Mouse (Mus musculus) kidney, embryonic 14.5 days (tissue): ENCODE data around the gene Hmgb1. TPM values are rescaled to one million over a fixed set of nuclear protein-coding genes. Genes with fewer than 3 reads are reported as not detected.

ENCODE experiments used
- ATAC-seq: fragments of 200-750 bp; cut with Nextera tagmentation; 2 replicates; pipeline ENCODE4 v1.8.0; 2017; ENCODE audit warnings: moderate number of reproducible peaks, mild to moderate bottlenecking, moderate TSS enrichment, moderate library complexity; ENCODE audit not compliant: low FRiP score, low TSS enrichment
- H3K27ac ChIP-seq: fragments of 300-500 bp; sonication (generic); 2 replicates; pipeline ENCODE4 v1.5.1; 2014; ENCODE audit warnings: low read depth, mild to moderate bottlenecking, low read length, moderate library complexity, mixed read lengths
- H3K27me3 ChIP-seq: fragments of 300-500 bp; sonication (generic); 2 replicates; pipeline ENCODE4 v1.6.1; 2014; ENCODE audit warnings: mild to moderate bottlenecking, low read length; ENCODE audit not compliant: control insufficient read depth, insufficient read depth
- H3K36me3 ChIP-seq: fragments of 300-500 bp; sonication (generic); 2 replicates; pipeline ENCODE4 v1.6.1; 2014; ENCODE audit warnings: low read length, mixed read lengths; ENCODE audit not compliant: control insufficient read depth, insufficient read depth
- H3K4me1 ChIP-seq: fragments of 300-500 bp; sonication (generic); 2 replicates; pipeline ENCODE4 v1.6.1; 2014; ENCODE audit warnings: low read length, mixed read lengths; ENCODE audit not compliant: control insufficient read depth, insufficient read depth
- H3K4me2 ChIP-seq: fragments of 300-500 bp; sonication (generic); replicated peaks from 2 replicates; pipeline ENCODE4 v1.6.1; 2014; ENCODE audit warnings: low read depth, mild to moderate bottlenecking, low read length
- H3K4me3 ChIP-seq: fragments of 300-500 bp; sonication (generic); 2 replicates; pipeline ENCODE4 v1.5.1; 2014; ENCODE audit warnings: mild to moderate bottlenecking, low read length
- H3K9ac ChIP-seq: fragments of 300-500 bp; sonication (generic); 2 replicates; pipeline ENCODE4 v1.6.1; 2014; ENCODE audit warnings: low read depth, mild to moderate bottlenecking, low read length, moderate library complexity
- H3K9me3 ChIP-seq: fragments of 300-500 bp; sonication (generic); 2 replicates; pipeline ENCODE4 v1.6.1; 2016; ENCODE audit warnings: low read length; ENCODE audit not compliant: control insufficient read depth
- WGBS: fragments of 180-500 bp; shearing (Covaris S2); extraction: QIAGEN DNeasy Blood & Tissue Kit; methylation state at CpG from one replicate; pipeline ENCODE4 v1.1.7; 2014; 5-methylcytosine and 5-hydroxymethylcytosine counted together
- polyA plus RNA-seq: library from polyadenylated mRNA; unstranded; fragments of >200 nt; fragmentation: Nextera tagmentation; extraction: Ambion mirVana; gene quantifications from 2 replicates; pipeline ENCODE4 v1.2.1, GENCODE M21; 2014

Gene Hmgb1
- polyA plus RNA-seq, 1 experiment from 2014 or later = 1,862 TPM

GRCm38 (mm10) chr5:149045054-149045453 lies 139.2 kb downstream of the Hmgb1 start:
- no peak overlapping the region for H3K9ac ChIP-seq
- no peak overlapping the region for H3K4me2 ChIP-seq
- no peaks in the 10 kb centered on the region for H3K27me3 ChIP-seq
- WGBS = 80% methylated on average over 7 of the region's 7 CpGs
- no peak overlapping the region for H3K27ac ChIP-seq
- H3K4me1 ChIP-seq = peaks cover 6% of the 10 kb centered on the region
- peaks cover 31% of the 10 kb centered on the region for H3K36me3 ChIP-seq
- 0 out of 2 replicates have a peak, but pooled peaks have one; percentile 17 for ATAC-seq
- no peak overlapping the region for H3K4me3 ChIP-seq
- H3K9me3 ChIP-seq = peaks cover 2% of the 10 kb centered on the region; the same call in 1 of the 2 replicates

DNA sequence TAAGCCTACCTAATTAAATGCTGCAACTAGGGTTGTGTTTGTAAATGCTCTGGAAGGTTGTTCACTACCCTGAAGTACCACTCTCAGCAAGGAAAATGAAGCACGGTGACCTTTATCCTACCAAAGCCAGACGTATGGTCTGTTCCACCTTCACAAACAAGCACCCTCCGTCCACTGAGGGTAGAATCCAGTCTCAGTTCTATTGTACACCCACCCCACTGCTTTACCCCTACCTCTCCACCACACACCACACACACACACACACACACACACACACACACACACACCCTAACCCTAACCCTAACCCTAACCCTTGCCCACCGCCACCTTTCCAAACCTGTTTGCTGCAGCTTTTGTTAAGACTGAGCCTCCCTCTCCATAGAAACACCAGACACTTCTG lies 140.2 kb downstream of the Hmgb1 start:
- Histone ChIP-seq H3K9ac (no peak overlapping the region), H3K36me3 (peaks cover 21% of the 10 kb centered on the region), H3K27me3 (no peaks in the 10 kb centered on the region), H3K27ac (no peak overlapping the region), H3K9me3 (peaks cover 8% of the 10 kb centered on the region; the same call in 1 of the 2 replicates), H3K4me1 (no peaks in the 10 kb centered on the region), H3K4me2 (no peak overlapping the region), H3K4me3 (no peak overlapping the region)
- ATAC-seq = no peak
- 69% methylated on average over 4 of the region's 4 CpGs for WGBS

DNA sequence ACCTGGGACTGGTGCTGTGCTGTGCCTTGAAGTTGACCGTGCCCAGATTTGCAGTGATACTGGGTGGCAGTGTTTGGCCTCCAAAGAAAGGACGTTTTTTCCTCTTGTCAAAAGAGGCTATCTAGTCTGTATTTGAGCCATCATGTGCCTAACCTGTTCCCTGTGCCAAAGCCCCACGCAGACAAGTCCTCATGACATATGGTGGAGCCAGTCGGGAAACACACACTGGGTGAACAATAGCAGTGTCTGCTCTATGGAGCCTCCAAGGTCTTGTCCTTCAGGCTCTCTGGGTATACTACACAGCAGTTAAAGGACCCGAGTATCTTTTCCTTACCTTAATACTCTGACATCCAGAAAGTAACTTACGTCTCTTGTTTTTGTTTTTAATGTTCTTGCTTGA lies 141.0 kb downstream of the Hmgb1 start:
- no peak for ATAC-seq
- peaks cover 17% of the 10 kb centered on the region for H3K36me3 ChIP-seq
- 87% methylated on average over 6 of the region's 6 CpGs for WGBS

DNA sequence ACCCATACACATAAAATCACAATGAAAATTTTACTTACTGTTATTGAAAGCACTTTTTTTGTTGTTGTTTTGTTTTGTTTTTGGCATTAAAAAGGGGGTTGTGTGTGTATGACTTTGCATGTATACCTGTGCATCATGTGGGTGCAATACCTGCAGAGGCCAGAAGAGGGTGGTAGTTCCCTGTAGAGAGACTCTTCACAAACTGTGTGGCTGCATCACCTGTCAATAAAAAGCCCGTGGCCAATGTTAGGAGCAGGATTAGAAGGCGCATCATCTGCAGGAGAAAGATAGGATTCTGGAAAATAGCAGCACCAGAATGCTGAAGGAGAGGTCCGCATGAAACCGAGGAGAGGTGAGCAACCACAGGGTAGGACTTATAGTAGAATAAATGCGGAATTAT lies 144.5 kb downstream of the Hmgb1 start:
- Histone ChIP-seq H3K4me2 (no peak overlapping the region), H3K9me3 (peaks cover 8% of the 10 kb centered on the region; the same call in 1 of the 2 replicates), H3K27me3 (no peaks in the 10 kb centered on the region), H3K36me3 (no peaks in the 10 kb centered on the region), H3K4me3 (no peak overlapping the region), H3K4me1 (no peaks in the 10 kb centered on the region), H3K27ac (no peak overlapping the region), H3K9ac (no peak overlapping the region)
- ATAC-seq = no peak
- WGBS = 91% methylated on average over 5 of the region's 5 CpGs

More for the DNA sequence above, 141.0 kb downstream of the Hmgb1 start:
- H3K4me1 ChIP-seq = no peaks in the 10 kb centered on the region
- no peak overlapping the region for H3K9ac ChIP-seq
- peaks cover 8% of the 10 kb centered on the region; the same call in 1 of the 2 replicates for H3K9me3 ChIP-seq
- no peak overlapping the region for H3K4me3 ChIP-seq
- no peak overlapping the region for H3K27ac ChIP-seq
- H3K27me3 ChIP-seq = no peaks in the 10 kb centered on the region
- no peak overlapping the region for H3K4me2 ChIP-seq

GRCm38 (mm10) chr5:149037729-149038128 lies 146.6 kb downstream of the Hmgb1 start:
- Histone ChIP-seq H3K36me3 (no peaks in the 10 kb centered on the region), H3K9me3 (peaks cover 8% of the 10 kb centered on the region; the same call in 1 of the 2 replicates), H3K27ac (no peak overlapping the region), H3K4me1 (no peaks in the 10 kb centered on the region), H3K4me2 (no peak overlapping the region), H3K27me3 (no peaks in the 10 kb centered on the region), H3K4me3 (no peak overlapping the region), H3K9ac (no peak overlapping the region)
- no peak for ATAC-seq
- WGBS = 37% methylated on average over 10 of the region's 10 CpGs

- H3K4me2 ChIP-seq = no peak overlapping the region
- peaks cover 8% of the 10 kb centered on the region; the same call in 1 of the 2 replicates for H3K9me3 ChIP-seq
- no peaks in the 10 kb centered on the region for H3K36me3 ChIP-seq
- H3K27me3 ChIP-seq = no peaks in the 10 kb centered on the region
- H3K27ac ChIP-seq = no peak overlapping the region
- H3K4me3 ChIP-seq = no peak overlapping the region
- no peak overlapping the region for H3K9ac ChIP-seq
- WGBS = 95% methylated on average over 3 of the region's 3 CpGs
- ATAC-seq = no peak
- no peaks in the 10 kb centered on the region for H3K4me1 ChIP-seq
Measured at GRCm38 (mm10) chr5:149036920-149037319, 147.4 kb downstream of the Hmgb1 start.

GRCm38 (mm10) chr5:149032438-149032837 lies 151.9 kb downstream of the Hmgb1 start:
- Histone ChIP-seq H3K27me3 (no peaks in the 10 kb centered on the region), H3K9ac (no peak overlapping the region), H3K4me1 (peaks cover 5% of the 10 kb centered on the region), H3K9me3 (no peaks in the 10 kb centered on the region; the same call in 1 of the 2 replicates), H3K36me3 (no peaks in the 10 kb centered on the region), H3K4me3 (no peak overlapping the region), H3K4me2 (no peak overlapping the region), H3K27ac (no peak overlapping the region)
- no peak for ATAC-seq
- 90% methylated on average over 4 of the region's 4 CpGs for WGBS

GRCm38 (mm10) chr5:149031199-149031750 lies 153.0 kb downstream of the Hmgb1 start:
- ATAC-seq = peak; percentile 71
- H3K27me3 ChIP-seq = no peaks in the 10 kb centered on the region
- H3K9ac ChIP-seq = peak overlapping the region; percentile 54
- peak overlapping the region; percentile 56 for H3K4me2 ChIP-seq
- H3K4me1 ChIP-seq = peaks cover 5% of the 10 kb centered on the region
- peak overlapping the region; percentile 29 for H3K4me3 ChIP-seq
- no peaks in the 10 kb centered on the region for H3K36me3 ChIP-seq
- H3K9me3 ChIP-seq = no peaks in the 10 kb centered on the region
- 2% methylated on average over 29 of the region's 30 CpGs for WGBS
- peak overlapping the region; percentile 74; the same call in 1 of the 2 replicates for H3K27ac ChIP-seq

- H3K9ac ChIP-seq = no peak overlapping the region
Measured at GRCm38 (mm10) chr5:149030103-149030502, 154.2 kb downstream of the Hmgb1 start.

More at GRCm38 (mm10) chr5:149030103-149030502, 154.2 kb downstream of the Hmgb1 start:
- Histone ChIP-seq H3K36me3 (no peaks in the 10 kb centered on the region), H3K4me3 (no peak overlapping the region), H3K9me3 (no peaks in the 10 kb centered on the region), H3K4me2 (no peak overlapping the region), H3K27me3 (no peaks in the 10 kb centered on the region), H3K27ac (peak overlapping the region; percentile 47; the same call in 1 of the 2 replicates), H3K4me1 (peaks cover 5% of the 10 kb centered on the region)
- ATAC-seq = peak; percentile 25; the same call in 1 of the 2 replicates
- 47% methylated on average over 2 of the region's 2 CpGs for WGBS
